Mouse (Mus musculus) neural tube, embryonic 12.5 days (tissue): ENCODE measurements around the gene Acer2. TPM values are rescaled to one million over a fixed set of nuclear protein-coding genes. Genes with fewer than 3 reads are reported as not detected.

ENCODE experiments used
- ATAC-seq: fragments of 200-750 bp; cut with Nextera tagmentation; 2 replicates; pipeline ENCODE4 v1.8.0; 2017; ENCODE audit warnings: low read depth, mild to moderate bottlenecking, moderate TSS enrichment, moderate library complexity; ENCODE audit not compliant: low FRiP score
- H3K27ac ChIP-seq: fragments of 300-500 bp; sonication (generic); 2 replicates; pipeline ENCODE4 v1.5.1; 2016
- H3K27me3 ChIP-seq: fragments of 300-500 bp; sonication (generic); replicated peaks from 2 replicates; pipeline ENCODE4 v1.6.1; 2016; ENCODE audit warnings: mild to moderate bottlenecking
- H3K36me3 ChIP-seq: fragments of 300-500 bp; sonication (generic); 2 replicates; pipeline ENCODE4 v1.6.1; 2016; ENCODE audit warnings: mild to moderate bottlenecking
- H3K4me1 ChIP-seq: fragments of 300-500 bp; sonication (generic); 2 replicates; pipeline ENCODE4 v1.6.1; 2016
- H3K4me2 ChIP-seq: fragments of 300-500 bp; sonication (generic); replicated peaks from 2 replicates; pipeline ENCODE4 v1.6.1; 2016; ENCODE audit warnings: mild to moderate bottlenecking
- H3K4me3 ChIP-seq: fragments of 300-500 bp; sonication (generic); 2 replicates; pipeline ENCODE4 v1.5.1; 2016
- H3K9ac ChIP-seq: fragments of 300-500 bp; sonication (generic); 2 replicates; pipeline ENCODE4 v1.6.1; 2016; ENCODE audit warnings: mild to moderate bottlenecking
- H3K9me3 ChIP-seq: fragments of 300-500 bp; sonication (generic); 2 replicates; pipeline ENCODE4 v1.6.1; 2016; ENCODE audit warnings: mild to moderate bottlenecking
- WGBS: fragments of 180-500 bp; shearing (Covaris S2); methylation state at CpG from one replicate; pipeline ENCODE4 v1.1.7; 2016; 5-methylcytosine and 5-hydroxymethylcytosine counted together
- polyA plus RNA-seq: library from polyadenylated mRNA; unstranded; fragments of >200 nt; fragmentation: Nextera tagmentation; extraction: Ambion mirVana; gene quantifications from 2 replicates; pipeline ENCODE4 v1.2.1, GENCODE M21; 2016

Gene Acer2
- polyA plus RNA-seq, 1 experiment from 2014 or later = 14.0 TPM

- Histone ChIP-seq H3K4me2 (no peak overlapping the region), H3K36me3 (no peaks in the 10 kb centered on the region), H3K9me3 (no peaks in the 10 kb centered on the region), H3K27ac (no peak overlapping the region), H3K9ac (no peak overlapping the region), H3K27me3 (no peaks in the 10 kb centered on the region), H3K4me1 (no peaks in the 10 kb centered on the region), H3K4me3 (no peak overlapping the region)
- ATAC-seq = no peak
- WGBS = 64% methylated on average over 14 of the region's 14 CpGs
Observed at GRCm38 (mm10) chr4:86898791-86899474, 24.7 kb downstream of the Acer2 start.

- 64% methylated on average over 6 of the region's 6 CpGs for WGBS
- H3K27ac ChIP-seq = no peak overlapping the region
- ATAC-seq = no peak
- H3K9me3 ChIP-seq = no peaks in the 10 kb centered on the region
- no peak overlapping the region for H3K9ac ChIP-seq
- H3K36me3 ChIP-seq = no peaks in the 10 kb centered on the region
- no peaks in the 10 kb centered on the region for H3K27me3 ChIP-seq
- H3K4me3 ChIP-seq = no peak overlapping the region
- no peaks in the 10 kb centered on the region for H3K4me1 ChIP-seq
- H3K4me2 ChIP-seq = no peak overlapping the region
Observed at GRCm38 (mm10) chr4:86902351-86902750, 28.2 kb downstream of the Acer2 start.

- Histone ChIP-seq H3K36me3 (no peaks in the 10 kb centered on the region), H3K9me3 (no peaks in the 10 kb centered on the region), H3K4me1 (no peaks in the 10 kb centered on the region), H3K27ac (no peak overlapping the region), H3K27me3 (no peaks in the 10 kb centered on the region), H3K4me3 (no peak overlapping the region), H3K4me2 (no peak overlapping the region), H3K9ac (no peak overlapping the region)
- no peak for ATAC-seq
- WGBS = 33% methylated on average over 3 of the region's 3 CpGs
Observed at GRCm38 (mm10) chr4:86904969-86905368, 30.8 kb downstream of the Acer2 start.

- 93% methylated on average over 1 of the region's 1 CpGs for WGBS
- Histone ChIP-seq H3K36me3 (no peaks in the 10 kb centered on the region), H3K4me2 (no peak overlapping the region), H3K27me3 (no peaks in the 10 kb centered on the region), H3K27ac (no peak overlapping the region), H3K9me3 (no peaks in the 10 kb centered on the region), H3K4me1 (no peaks in the 10 kb centered on the region), H3K9ac (no peak overlapping the region), H3K4me3 (no peak overlapping the region)
- no peak for ATAC-seq
Observed at GRCm38 (mm10) chr4:86905869-86906268, 31.7 kb downstream of the Acer2 start.

GRCm38 (mm10) chr4:86911576-86912341, 37.6 kb downstream of the Acer2 start:
- Histone ChIP-seq H3K9ac (no peak overlapping the region), H3K27ac (no peak overlapping the region)
- WGBS = 13% methylated on average over 18 of the region's 18 CpGs

GRCm38 (mm10) chr4:86912757-86913156, 38.6 kb downstream of the Acer2 start:
- Histone ChIP-seq H3K27ac (no peak overlapping the region), H3K36me3 (no peaks in the 10 kb centered on the region), H3K4me3 (no peak overlapping the region), H3K27me3 (no peaks in the 10 kb centered on the region), H3K9me3 (no peaks in the 10 kb centered on the region), H3K4me1 (peaks cover 5% of the 10 kb centered on the region), H3K9ac (no peak overlapping the region), H3K4me2 (no peak overlapping the region)
- no peak for ATAC-seq
- WGBS = 79% methylated on average over 7 of the region's 7 CpGs

More at GRCm38 (mm10) chr4:86911576-86912341, 37.6 kb downstream of the Acer2 start:
- H3K4me3 ChIP-seq = no peak overlapping the region
- H3K4me2 ChIP-seq = peak overlapping the region; percentile 32
- no peak for ATAC-seq
- H3K9me3 ChIP-seq = no peaks in the 10 kb centered on the region
- H3K27me3 ChIP-seq = no peaks in the 10 kb centered on the region
- H3K4me1 ChIP-seq = peaks cover 5% of the 10 kb centered on the region
- H3K36me3 ChIP-seq = no peaks in the 10 kb centered on the region

GRCm38 (mm10) chr4:86916062-86916461, 41.9 kb downstream of the Acer2 start:
- H3K27me3 ChIP-seq = no peaks in the 10 kb centered on the region
- 57% methylated on average over 1 of the region's 1 CpGs for WGBS

GRCm38 (mm10) chr4:86923476-86924055, 49.4 kb downstream of the Acer2 start:
- WGBS = 68% methylated on average over 3 of the region's 3 CpGs

More at GRCm38 (mm10) chr4:86916062-86916461, 41.9 kb downstream of the Acer2 start:
- H3K36me3 ChIP-seq = no peaks in the 10 kb centered on the region
- no peak overlapping the region for H3K4me3 ChIP-seq
- no peaks in the 10 kb centered on the region for H3K9me3 ChIP-seq
- H3K27ac ChIP-seq = no peak overlapping the region
- H3K9ac ChIP-seq = no peak overlapping the region
- ATAC-seq = no peak
- peaks cover 5% of the 10 kb centered on the region for H3K4me1 ChIP-seq
- no peak overlapping the region for H3K4me2 ChIP-seq

GRCm38 (mm10) chr4:86924804-86925458, 50.7 kb downstream of the Acer2 start:
- peak; percentile 37; the same call in 1 of the 2 replicates for ATAC-seq
- H3K27ac ChIP-seq = no peak overlapping the region

More at GRCm38 (mm10) chr4:86923476-86924055, 49.4 kb downstream of the Acer2 start:
- Histone ChIP-seq H3K4me3 (no peak overlapping the region), H3K9me3 (no peaks in the 10 kb centered on the region), H3K36me3 (no peaks in the 10 kb centered on the region), H3K27me3 (no peaks in the 10 kb centered on the region), H3K4me1 (no peaks in the 10 kb centered on the region), H3K9ac (no peak overlapping the region), H3K4me2 (no peak overlapping the region), H3K27ac (no peak overlapping the region)
- no peak for ATAC-seq

GRCm38 (mm10) chr4:86926997-86927396, 52.8 kb downstream of the Acer2 start:
- WGBS = 85% methylated on average over 3 of the region's 3 CpGs
- Histone ChIP-seq H3K4me1 (no peaks in the 10 kb centered on the region), H3K36me3 (no peaks in the 10 kb centered on the region), H3K9me3 (no peaks in the 10 kb centered on the region), H3K4me3 (no peak overlapping the region), H3K4me2 (no peak overlapping the region), H3K27ac (no peak overlapping the region), H3K9ac (no peak overlapping the region), H3K27me3 (no peaks in the 10 kb centered on the region; the same call in 1 of the 2 replicates)
- no peak for ATAC-seq

More at GRCm38 (mm10) chr4:86924804-86925458, 50.7 kb downstream of the Acer2 start:
- no peaks in the 10 kb centered on the region for H3K4me1 ChIP-seq
- H3K9ac ChIP-seq = no peak overlapping the region
- 12% methylated on average over 9 of the region's 9 CpGs for WGBS
- no peaks in the 10 kb centered on the region for H3K36me3 ChIP-seq
- no peak overlapping the region for H3K4me3 ChIP-seq
- no peaks in the 10 kb centered on the region for H3K9me3 ChIP-seq
- no peaks in the 10 kb centered on the region; the same call in 1 of the 2 replicates for H3K27me3 ChIP-seq
- peak overlapping the region; percentile 12; the same call in 1 of the 2 replicates for H3K4me2 ChIP-seq

- Histone ChIP-seq H3K4me1 (no peaks in the 10 kb centered on the region), H3K27ac (no peak overlapping the region), H3K36me3 (no peaks in the 10 kb centered on the region; the same call in 1 of the 2 replicates), H3K4me2 (peak overlapping the region; percentile 65), H3K9ac (no peak overlapping the region), H3K27me3 (no peaks in the 10 kb centered on the region; the same call in 1 of the 2 replicates), H3K9me3 (no peaks in the 10 kb centered on the region), H3K4me3 (no peak overlapping the region)
- ATAC-seq = no peak
- WGBS = 88% methylated on average over 7 of the region's 7 CpGs
Observed at GRCm38 (mm10) chr4:86930101-86930635, 56.0 kb downstream of the Acer2 start.
